Mouse (Mus musculus) E14TG2a.4 (cell line): ENCODE results near the gene Cyth4.

Experiments used
- CTCF ChIP-seq: conservative IDR thresholded peaks from 2 replicates; pipeline ENCODE4 v1.5.1; 2014; ENCODE audit warnings: low read length
- POU5F1 ChIP-seq: IDR thresholded peaks from 2 replicates; pipeline ENCODE4 v1.6.1; 2014; ENCODE audit warnings: low read length, borderline replicate concordance

DNA sequence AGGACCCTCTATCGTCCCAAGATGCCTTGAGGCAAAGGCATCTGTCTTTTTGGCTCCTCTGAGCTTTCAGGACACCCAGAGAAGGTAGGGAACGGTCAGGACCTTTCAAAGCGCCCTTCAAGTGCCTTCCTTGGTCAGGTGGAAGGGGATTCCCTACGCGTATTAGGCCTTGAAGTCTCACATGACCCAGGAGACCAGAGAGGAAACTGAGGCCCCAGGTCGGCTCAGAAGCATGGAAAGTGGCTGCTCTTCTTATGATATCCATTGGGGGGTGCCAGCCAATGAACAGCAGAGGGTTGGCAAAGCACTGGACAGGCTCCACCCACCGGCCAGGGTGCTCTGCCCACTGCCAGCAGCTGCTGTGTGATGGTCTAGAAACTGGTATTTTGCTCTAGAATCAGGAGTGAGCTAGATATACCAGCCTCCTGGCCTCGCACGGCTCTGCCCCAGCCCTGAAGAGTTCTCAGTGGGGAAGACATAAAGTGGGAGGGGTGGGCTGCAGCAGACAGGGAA is 29.2 kb upstream of the Cyth4 start:
- no peak for TF ChIP-seq CTCF
- TF ChIP-seq POU5F1 = no peak
